Mouse (Mus musculus): ENCODE measurements around the gene Gm5622. TPM values are rescaled to one million over a fixed set of nuclear protein-coding genes. Genes with fewer than 3 reads are reported as not detected.

The Gm5622 gene
- not detected in 2 replicates for polyA plus RNA-seq (2012; rRNA removed)

GRCm38 (mm10) chr14:51552490-51552889 lies at the start of gene Gm5622:
Gm5622 (plus strand) TSS chr14:51552790.

DNA sequence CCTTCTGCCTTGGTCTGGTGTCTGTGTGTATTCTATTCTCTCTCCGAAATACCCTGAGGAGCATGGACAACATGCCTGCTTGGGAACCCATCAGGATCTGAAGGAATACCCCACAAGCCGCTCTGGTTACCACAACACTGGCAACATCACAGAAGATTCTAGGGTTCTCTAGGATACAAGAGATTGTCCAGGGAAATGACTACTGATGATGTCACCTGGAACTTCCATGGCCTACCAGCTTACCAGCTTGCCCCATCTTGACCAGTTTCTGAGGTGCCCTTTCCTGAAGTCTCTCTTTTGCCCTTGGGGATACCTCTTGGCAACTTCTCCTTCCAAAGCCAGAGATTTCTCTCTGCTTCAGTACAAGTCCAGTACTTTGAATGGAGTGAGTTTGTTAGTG lies 21.4 kb downstream of the Gm5622 start, which contains the start of gene Gm17175:
Gene Gm17175, minus strand, starts transcription at position 101 of the 400 bp plus-strand sequence.

GRCm38 (mm10) chr14:51592039-51592438 lies 39.4 kb downstream of the Gm5622 start, which contains the start of gene Gm17174:
Gm17174 (minus strand) TSS chr14:51592139.

DNA sequence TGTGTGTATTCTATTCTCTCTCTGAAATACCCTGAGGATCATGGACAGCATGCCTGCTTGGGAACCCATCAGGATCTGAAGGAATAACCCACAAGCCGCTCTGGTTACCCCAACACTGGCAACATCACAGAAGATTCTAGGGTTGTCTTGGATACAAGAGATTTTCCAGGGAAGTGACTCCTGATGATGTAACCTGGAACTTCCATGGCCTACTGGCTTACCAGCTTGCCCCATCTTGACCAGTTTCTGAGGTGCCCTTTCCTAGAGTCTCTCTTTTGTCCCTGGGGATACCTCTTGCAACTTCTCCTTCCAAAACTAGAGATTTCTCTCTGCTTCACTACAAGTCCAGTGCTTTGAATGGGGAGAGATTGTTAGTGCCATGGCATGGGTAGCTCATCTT lies 58.6 kb downstream of the Gm5622 start, which contains the start of gene Gm17078:
Gene Gm17078, minus strand, starts transcription at position 101 of the 400 bp plus-strand sequence.

DNA sequence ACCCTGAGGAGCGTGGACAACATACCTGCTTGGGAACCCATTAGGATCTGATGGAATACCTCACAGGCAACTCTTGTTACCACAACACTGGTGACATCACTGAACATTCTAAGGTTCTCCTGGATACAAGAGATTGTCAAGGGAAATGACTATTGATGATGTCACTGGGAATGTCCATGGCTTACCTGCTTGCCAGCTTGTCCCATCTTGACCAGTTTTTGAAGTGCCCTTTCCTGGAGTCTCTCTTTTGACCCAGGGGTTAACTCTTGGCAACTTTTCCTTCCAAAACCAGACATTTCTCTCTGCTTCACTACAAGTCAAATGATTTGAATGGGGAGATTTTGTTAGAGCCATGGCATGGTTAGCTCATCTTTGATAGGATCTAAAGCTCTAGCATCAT lies 83.0 kb downstream of the Gm5622 start, which contains the start of gene Gm4181:
Gene Gm4181, minus strand, starts transcription at position 101 of the 400 bp plus-strand sequence.

GRCm38 (mm10) chr14:51695368-51695767 lies 142.8 kb downstream of the Gm5622 start, which contains the start of gene Gm17079:
Gm17079 (minus strand) TSS chr14:51695468.

Other genes starting within 250 kb of the Gm5622 start
- gene Gm7247, start 191.0 kb upstream of the Gm5622 start, polyA plus RNA-seq (2012; rRNA removed), result not detected in 2 replicates
- gene Vmn2r88, start 142.0 kb upstream of the Gm5622 start, polyA plus RNA-seq (2012; rRNA removed), result not detected in 2 replicates
- gene Vmn2r89, start 100.9 kb upstream of the Gm5622 start, polyA plus RNA-seq (2012; rRNA removed), result not detected in 2 replicates
- not detected in 2 replicates for gene Gm17175, start 21.3 kb downstream of the Gm5622 start, polyA plus RNA-seq (2012; rRNA removed)
- not detected in 2 replicates for gene Gm17174, start 39.3 kb downstream of the Gm5622 start, polyA plus RNA-seq (2012; rRNA removed)
- not detected in 2 replicates for gene Gm17078, start 58.5 kb downstream of the Gm5622 start, polyA plus RNA-seq (2012; rRNA removed)
- not detected in 2 replicates for gene Gm4181, start 82.9 kb downstream of the Gm5622 start, polyA plus RNA-seq (2012; rRNA removed)
- not detected in 2 replicates for gene Gm17079, start 142.7 kb downstream of the Gm5622 start, polyA plus RNA-seq (2012; rRNA removed)
- not detected in 2 replicates for gene Gm5800, start 164.4 kb downstream of the Gm5622 start, polyA plus RNA-seq (2012; rRNA removed)
- 9.3 and 44.7 TPM in 2 replicates for gene Ang4, start 220.8 kb downstream of the Gm5622 start, polyA plus RNA-seq (2012; rRNA removed)
- not detected in 2 replicates for gene AY358078, start 247.3 kb downstream of the Gm5622 start, polyA plus RNA-seq (2012; rRNA removed)

All from colon, adult 2 months (tissue).